Mouse (Mus musculus) bone marrow macrophage, adult 2 months (primary cell): ENCODE results near the gene Cela1.

Experiments
- CTCF ChIP-seq: IDR thresholded peaks from 2 replicates; pipeline ENCODE4 v1.5.1; 2012; ENCODE audit warnings: low read depth, mild to moderate bottlenecking, low read length, moderate library complexity
- POLR2A ChIP-seq: IDR thresholded peaks from 2 replicates; pipeline ENCODE4 v1.6.1; 2012; ENCODE audit warnings: mild to moderate bottlenecking, low read depth, low read length, borderline replicate concordance

DNA sequence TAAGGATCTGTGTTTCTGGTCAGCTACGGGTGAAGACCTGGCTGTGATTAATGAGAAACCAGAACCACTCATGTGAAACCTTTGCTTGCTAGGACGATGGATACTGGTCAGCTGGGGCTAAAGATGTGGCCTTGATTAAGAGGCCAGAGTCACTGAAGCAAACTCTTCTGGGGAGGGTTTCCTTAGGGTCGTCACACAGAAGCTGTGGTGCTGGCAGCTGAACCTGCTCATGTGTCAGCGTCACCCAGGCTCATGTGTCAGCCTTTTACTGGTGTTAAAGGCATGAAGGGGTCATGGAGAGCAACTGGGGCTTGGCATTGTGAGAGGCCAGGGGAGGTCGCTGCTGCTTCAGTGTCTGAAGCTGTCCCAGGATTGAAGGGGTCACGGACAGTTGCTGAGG, 23.1 kb upstream of the Cela1 start:
- TF ChIP-seq CTCF: no peak
- no peak for TF ChIP-seq POLR2A
